Mouse (Mus musculus): ENCODE results near the gene Klhl20. TPM values are rescaled to one million over a fixed set of nuclear protein-coding genes. Genes with fewer than 3 reads are reported as not detected.

Gene Klhl20
- polyA plus RNA-seq, 1 experiment, result not detected

DNA sequence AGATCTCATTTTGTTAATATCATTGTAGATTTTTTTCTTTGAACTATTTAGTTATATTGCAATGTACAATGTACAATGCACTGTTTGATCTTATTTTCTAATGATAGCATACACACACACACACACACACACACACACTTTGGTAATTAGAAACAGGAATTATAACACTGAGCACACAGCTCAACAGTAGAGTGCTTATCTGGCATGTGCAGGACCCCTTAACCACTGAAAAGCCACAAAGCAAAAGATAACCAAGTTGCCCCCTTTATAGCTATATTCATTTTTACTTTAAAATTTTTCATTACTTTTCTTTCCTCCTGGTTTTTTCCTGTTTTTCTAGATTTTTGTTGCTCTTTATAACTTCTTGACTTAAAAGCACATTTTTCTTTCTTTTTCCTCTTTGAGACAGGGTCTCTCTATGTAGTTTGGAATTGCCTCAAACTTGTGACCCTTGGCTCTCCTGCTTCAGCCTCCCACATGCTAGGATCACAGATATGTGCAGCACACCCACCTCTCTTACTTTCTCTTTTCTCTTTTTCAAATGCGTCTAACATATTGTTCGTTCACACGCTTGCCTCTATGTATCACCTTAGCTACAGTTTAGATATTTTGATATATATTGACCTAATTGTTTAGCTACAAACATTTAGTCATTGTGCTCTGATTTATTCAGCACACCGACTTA is 31.4 kb downstream of the Klhl20 start:
- TF ChIP-seq CTCF (IDR thresholded peaks at IDR 0.05; ENCODE audit: insufficient read depth, low read depth, low read length) (no peak), POLR2A (IDR thresholded peaks at IDR 0.05; ENCODE audit: insufficient read depth, low read depth, low read length) (no peak)
- no peaks in the 10 kb centered on the region for H3K4me1 ChIP-seq (ENCODE audit: control insufficient read depth, insufficient read depth, low read length)
- no peak overlapping the region for H3K4me3 ChIP-seq (ENCODE audit: insufficient read depth, low read depth, low read length)
- 93% methylated on average over 4 of the region's 4 CpGs for WGBS
- no peak overlapping the region for H3K27ac ChIP-seq (ENCODE audit: insufficient read depth, low read depth, low read length)

- WGBS, result 92% methylated on average over 3 of the region's 3 CpGs
- no peak overlapping the region for H3K4me3 ChIP-seq (ENCODE audit: insufficient read depth, low read depth, low read length)
- TF ChIP-seq CTCF (IDR thresholded peaks at IDR 0.05; ENCODE audit: insufficient read depth, low read depth, low read length), result no peak
- no peak for TF ChIP-seq POLR2A (IDR thresholded peaks at IDR 0.05; ENCODE audit: insufficient read depth, low read depth, low read length)
Measured at GRCm38 (mm10) chr1:161077243-161077642, 54.1 kb downstream of the Klhl20 start.

GRCm38 (mm10) chr1:161076238-161076637 is 55.1 kb downstream of the Klhl20 start:
- no peak for TF ChIP-seq POLR2A (IDR thresholded peaks at IDR 0.05; ENCODE audit: insufficient read depth, low read depth, low read length)
- TF ChIP-seq CTCF (IDR thresholded peaks at IDR 0.05; ENCODE audit: insufficient read depth, low read depth, low read length), result no peak
- H3K4me3 ChIP-seq (ENCODE audit: insufficient read depth, low read depth, low read length), result no peak overlapping the region
- H3K27ac ChIP-seq (ENCODE audit: insufficient read depth, low read depth, low read length), result no peak overlapping the region
- peaks cover 3% of the 10 kb centered on the region; the same call in 1 of the 2 replicates for H3K4me1 ChIP-seq (ENCODE audit: control insufficient read depth, insufficient read depth, low read length)
- 86% methylated on average over 6 of the region's 6 CpGs for WGBS

More at GRCm38 (mm10) chr1:161077243-161077642, 54.1 kb downstream of the Klhl20 start:
- H3K27ac ChIP-seq (ENCODE audit: insufficient read depth, low read depth, low read length), result no peak overlapping the region
- H3K4me1 ChIP-seq (ENCODE audit: control insufficient read depth, insufficient read depth, low read length), result peaks cover under 1% of the 10 kb centered on the region; the same call in 1 of the 2 replicates

DNA sequence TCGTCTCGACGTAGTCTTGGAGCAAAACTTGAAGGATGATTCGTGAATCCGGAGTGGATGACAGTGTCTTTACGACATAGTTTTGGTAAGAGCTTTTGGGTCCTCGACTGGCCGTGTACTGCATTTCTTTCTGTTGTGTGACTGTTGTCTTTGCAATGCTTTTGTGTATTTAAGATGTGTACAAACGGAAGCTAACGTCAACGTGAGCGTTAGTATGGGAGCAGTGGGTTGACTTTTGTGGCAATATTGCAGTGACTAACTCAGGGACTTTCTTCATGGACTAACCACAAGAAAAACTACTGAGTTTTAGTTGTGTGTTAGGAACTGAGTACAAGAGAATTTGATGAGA is 60.1 kb downstream of the Klhl20 start:
- Histone ChIP-seq H3K27ac (ENCODE audit: insufficient read depth, low read depth, low read length) (no peak overlapping the region), H3K4me3 (ENCODE audit: insufficient read depth, low read depth, low read length) (peak overlapping the region; percentile 74), H3K4me1 (ENCODE audit: control insufficient read depth, insufficient read depth, low read length) (peaks cover 3% of the 10 kb centered on the region; the same call in 1 of the 2 replicates)
- TF ChIP-seq CTCF (IDR thresholded peaks at IDR 0.05; ENCODE audit: insufficient read depth, low read depth, low read length), result no peak
- TF ChIP-seq POLR2A (IDR thresholded peaks at IDR 0.05; ENCODE audit: insufficient read depth, low read depth, low read length), result no peak
- under 1% methylated on average over 12 of the region's 12 CpGs for WGBS

DNA sequence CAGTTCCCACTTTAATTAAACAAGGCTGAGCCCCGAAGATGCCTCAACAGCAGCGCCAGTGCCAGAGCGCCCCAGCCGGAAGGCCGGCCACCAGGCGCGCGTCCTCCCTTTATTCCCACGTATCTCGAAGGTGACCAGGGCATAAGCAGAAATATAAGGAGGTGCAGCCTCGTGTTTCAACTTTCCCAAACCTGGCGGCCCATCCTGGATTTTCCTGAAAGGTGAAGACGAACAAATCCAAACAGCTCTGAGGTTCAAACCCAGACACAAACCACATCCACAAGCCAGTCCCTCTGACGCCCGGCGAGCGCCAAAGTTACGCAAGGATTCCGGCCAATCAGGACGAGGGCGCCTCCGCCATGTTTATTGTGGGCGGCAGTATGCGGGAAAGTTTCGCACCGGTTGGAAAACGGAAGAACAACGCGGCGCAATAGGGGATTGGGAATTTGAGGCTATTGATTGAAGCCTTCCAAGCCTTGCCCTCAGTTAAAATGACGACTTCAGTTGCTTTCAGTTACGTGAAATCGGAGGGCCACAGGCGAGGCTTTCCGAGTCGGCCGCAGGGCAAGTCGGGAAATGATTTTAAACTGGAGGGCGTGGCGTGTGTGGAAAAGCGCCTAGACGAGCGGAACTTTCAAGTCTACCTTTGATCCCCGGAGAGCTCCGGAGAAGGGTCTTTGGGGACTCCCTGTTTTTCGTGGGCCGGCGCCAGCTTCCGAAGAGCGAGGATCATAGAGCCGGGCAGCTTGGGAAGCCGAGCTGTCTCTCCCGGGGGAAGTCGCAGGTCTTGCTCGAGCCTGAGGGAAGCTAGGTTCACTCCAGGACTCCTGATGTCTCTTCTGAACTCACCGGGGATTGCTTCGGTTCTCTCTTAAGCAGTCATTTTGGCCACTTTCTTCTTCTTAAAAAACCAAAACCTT is 60.7 kb downstream of the Klhl20 start, which contains the start of the genes Dars2 and Cenpl:
Gene Dars2 (minus strand): TSS at position 307 of the 920 bp plus-strand sequence.
Gene Cenpl (plus strand): TSS at position 362 of the 920 bp plus-strand sequence.
- H3K4me3 ChIP-seq (ENCODE audit: insufficient read depth, low read depth, low read length), result peak within 1 kb of the TSS; percentile 74
- H3K27ac ChIP-seq (ENCODE audit: insufficient read depth, low read depth, low read length), result 0 out of 2 replicates have a peak within 1 kb of the TSS, but pooled peaks have one; percentile 63
- peaks cover 3% of the 10 kb centered on the region; the same call in 1 of the 2 replicates for H3K4me1 ChIP-seq (ENCODE audit: control insufficient read depth, insufficient read depth, low read length)
- under 1% methylated on average over 57 of the region's 57 CpGs for WGBS
- TF ChIP-seq POLR2A (IDR thresholded peaks at IDR 0.05; ENCODE audit: insufficient read depth, low read depth, low read length), result 0 out of 2 replicates have a peak, but pooled peaks have one; percentile 26
- TF ChIP-seq CTCF (IDR thresholded peaks at IDR 0.05; ENCODE audit: insufficient read depth, low read depth, low read length), result no peak

DNA sequence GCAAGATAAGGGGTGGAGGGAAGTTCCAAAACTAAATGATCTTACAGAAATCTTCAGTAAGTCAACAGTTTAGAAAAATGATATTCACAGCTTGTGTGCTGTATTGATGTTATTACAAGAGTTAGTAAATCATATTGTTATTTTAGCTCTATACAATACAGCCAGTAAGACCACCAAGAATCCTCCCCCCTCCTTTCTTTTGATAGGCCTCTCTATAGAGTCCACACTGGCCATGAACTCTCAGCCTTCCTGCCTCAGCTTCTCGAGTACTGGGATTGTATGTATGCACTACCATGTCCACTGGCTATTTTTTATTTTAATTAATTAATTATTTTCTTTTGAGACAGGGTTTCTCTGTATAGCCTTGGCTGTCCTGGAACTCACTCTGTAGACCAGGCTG is 68.0 kb downstream of the Klhl20 start:
- Histone ChIP-seq H3K4me1 (ENCODE audit: control insufficient read depth, insufficient read depth, low read length) (no peaks in the 10 kb centered on the region), H3K27ac (ENCODE audit: insufficient read depth, low read depth, low read length) (no peak overlapping the region), H3K4me3 (ENCODE audit: insufficient read depth, low read depth, low read length) (no peak overlapping the region)
- TF ChIP-seq POLR2A (IDR thresholded peaks at IDR 0.05; ENCODE audit: insufficient read depth, low read depth, low read length) (no peak), CTCF (IDR thresholded peaks at IDR 0.05; ENCODE audit: insufficient read depth, low read depth, low read length) (no peak)
- 76% methylated on average over 1 of the region's 1 CpGs for WGBS

DNA sequence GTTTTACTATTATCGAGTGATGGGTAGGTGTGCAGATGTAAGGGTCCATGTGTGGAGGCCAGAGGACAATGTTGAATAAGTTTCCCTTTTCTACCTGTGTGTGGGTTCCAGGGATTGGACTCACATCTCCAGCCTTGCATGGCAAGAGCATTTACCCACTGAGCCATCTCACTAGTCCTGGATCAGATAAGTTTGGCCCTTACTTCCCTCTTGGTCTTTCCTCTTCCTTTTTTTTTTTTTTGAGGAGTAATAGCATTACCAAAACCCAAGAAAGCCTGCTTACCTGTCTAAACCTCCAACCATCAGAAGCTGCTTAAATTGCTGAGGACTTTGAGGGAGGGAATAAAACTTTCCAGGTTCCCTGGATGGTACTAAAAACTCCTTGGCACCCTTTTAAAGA is 74.1 kb downstream of the Klhl20 start:
- no peak overlapping the region for H3K27ac ChIP-seq (ENCODE audit: insufficient read depth, low read depth, low read length)
- TF ChIP-seq CTCF (IDR thresholded peaks at IDR 0.05; ENCODE audit: insufficient read depth, low read depth, low read length) (no peak), POLR2A (IDR thresholded peaks at IDR 0.05; ENCODE audit: insufficient read depth, low read depth, low read length) (no peak)
- no peaks in the 10 kb centered on the region for H3K4me1 ChIP-seq (ENCODE audit: control insufficient read depth, insufficient read depth, low read length)
- WGBS, result 95% methylated on average over 1 of the region's 1 CpGs
- no peak overlapping the region for H3K4me3 ChIP-seq (ENCODE audit: insufficient read depth, low read depth, low read length)

DNA sequence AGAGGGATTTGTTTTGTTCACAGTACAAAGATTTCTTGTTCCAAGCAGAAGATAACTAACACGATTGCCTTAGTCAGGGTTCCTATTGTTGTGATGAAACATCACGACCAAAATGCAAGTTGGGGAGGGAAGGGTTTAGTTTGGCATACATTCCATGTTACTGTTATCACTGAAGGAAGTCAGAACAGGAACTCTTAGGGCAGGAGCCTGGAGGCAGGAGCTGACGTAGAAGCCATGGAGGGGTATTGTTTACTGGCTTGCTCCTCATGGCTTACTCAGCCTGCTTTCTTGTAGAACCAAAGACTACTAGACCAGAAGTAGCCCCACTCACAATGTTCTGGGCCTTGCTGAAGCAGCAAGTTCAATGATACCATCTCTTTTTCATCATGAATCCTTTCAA is 84.3 kb downstream of the Klhl20 start:
- 86% methylated on average over 3 of the region's 3 CpGs for WGBS
- TF ChIP-seq CTCF (IDR thresholded peaks at IDR 0.05; ENCODE audit: insufficient read depth, low read depth, low read length) (no peak), POLR2A (IDR thresholded peaks at IDR 0.05; ENCODE audit: insufficient read depth, low read depth, low read length) (no peak)
- no peak overlapping the region for H3K4me3 ChIP-seq (ENCODE audit: insufficient read depth, low read depth, low read length)
- H3K27ac ChIP-seq (ENCODE audit: insufficient read depth, low read depth, low read length), result no peak overlapping the region
- H3K4me1 ChIP-seq (ENCODE audit: control insufficient read depth, insufficient read depth, low read length), result no peaks in the 10 kb centered on the region

Data from olfactory bulb, adult 2 months (tissue).